Mouse (Mus musculus): ENCODE results near the gene Ttc13.

Ttc13 gene

DNA sequence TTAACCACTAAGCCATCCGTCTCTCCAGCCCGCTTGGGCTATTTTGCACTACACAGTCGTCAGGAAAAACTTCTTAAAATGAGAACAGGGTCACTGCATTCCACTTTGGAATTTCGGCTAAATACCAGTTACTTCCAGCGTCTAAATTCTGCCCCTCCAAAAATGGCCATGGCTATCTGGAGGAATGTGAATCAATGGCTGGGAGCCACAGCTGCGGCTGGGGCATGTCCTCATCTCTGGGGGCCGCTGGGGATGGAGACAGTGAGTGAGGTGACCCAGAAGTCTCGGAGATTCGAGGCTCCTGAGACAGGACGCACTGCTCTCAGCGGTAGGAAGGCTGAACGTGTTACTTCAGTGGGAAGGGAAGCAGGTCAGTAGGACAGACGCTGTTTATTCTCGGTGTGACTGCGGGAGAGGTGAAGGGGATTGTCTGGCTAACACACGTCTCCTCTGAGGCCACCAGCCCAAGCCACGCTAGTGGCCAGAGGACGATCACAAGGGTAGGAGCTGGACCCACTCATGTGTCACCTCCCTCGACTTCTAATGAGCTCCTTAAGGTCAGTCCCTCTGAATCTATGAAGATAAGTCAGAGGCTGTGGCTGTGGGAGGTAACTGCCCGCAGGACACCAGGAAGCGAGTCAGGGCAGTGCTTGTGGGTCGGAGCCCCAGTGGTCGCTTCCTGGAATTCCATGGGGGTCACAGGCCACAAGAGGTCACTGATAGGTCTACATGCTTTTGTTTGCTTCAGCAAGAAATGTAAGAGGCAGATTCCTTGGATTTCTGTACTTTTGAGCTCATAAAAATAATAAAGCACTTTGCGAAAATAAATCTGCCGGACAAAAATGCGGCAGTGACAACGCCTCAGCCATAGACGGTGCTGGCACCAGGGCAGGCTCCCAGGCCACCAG lies 68.0 kb downstream of the Ttc13 start:
- no peak for DNase-seq

DNA sequence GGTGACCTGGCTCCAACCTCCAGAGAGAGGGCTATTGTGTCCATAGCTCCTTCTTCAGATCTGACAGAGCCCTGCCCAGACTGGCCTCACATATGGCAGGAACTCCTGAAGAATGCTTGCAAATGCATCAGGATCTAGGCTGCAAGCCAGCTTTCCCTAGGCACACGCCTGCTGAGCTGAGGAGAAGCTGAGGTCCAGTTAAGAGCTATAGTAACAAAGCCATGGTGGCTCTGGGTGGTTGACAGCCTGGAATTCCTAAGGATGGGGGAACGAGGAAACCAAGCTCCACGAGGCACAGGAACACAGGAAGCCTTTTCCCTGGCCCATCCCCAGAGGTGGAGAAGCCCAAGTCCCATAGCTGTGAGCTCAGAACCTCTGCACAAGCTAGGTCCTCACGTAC lies 69.2 kb downstream of the Ttc13 start:
- DNase-seq: no peak

DNA sequence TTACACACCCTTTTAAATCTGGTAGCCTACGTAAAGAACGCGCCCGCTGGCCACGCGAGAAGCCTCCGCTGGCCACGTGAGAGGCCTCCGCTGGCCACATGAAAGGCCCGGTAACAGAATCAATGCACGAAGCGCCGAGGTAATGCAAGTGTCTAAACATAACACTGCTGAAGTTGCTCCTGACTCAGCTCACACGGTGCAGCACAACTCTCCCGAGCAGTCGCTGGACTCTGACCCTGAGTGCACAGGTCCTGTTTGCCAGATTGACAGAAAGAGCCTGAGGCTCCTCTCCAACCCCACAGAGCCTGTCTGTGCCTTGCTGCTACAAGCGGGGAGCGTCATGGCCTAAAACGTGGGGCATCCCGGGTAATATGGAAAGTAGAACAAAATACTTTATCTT lies 70.0 kb downstream of the Ttc13 start:
- peak; percentile 85 for DNase-seq

DNA sequence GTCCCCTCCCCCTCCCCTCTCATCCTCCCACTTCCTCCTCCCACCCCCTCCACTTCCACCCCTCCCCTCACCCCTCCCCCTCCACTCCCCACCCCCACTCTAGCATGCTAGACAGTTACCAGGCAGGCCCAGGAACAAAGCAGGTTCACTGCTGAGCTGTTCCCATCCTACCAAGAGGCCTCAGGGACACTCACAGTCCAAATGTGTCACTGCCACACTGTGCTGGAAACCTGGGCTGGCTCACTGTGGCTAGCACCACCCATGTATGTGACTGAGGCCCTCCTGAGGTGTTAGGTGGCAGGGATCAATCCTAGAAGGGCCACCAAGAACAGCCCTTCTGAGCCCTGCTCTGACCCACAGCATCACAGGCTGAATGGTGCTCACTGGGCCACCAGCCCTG lies 73.5 kb downstream of the Ttc13 start:
- no peak for DNase-seq

DNA sequence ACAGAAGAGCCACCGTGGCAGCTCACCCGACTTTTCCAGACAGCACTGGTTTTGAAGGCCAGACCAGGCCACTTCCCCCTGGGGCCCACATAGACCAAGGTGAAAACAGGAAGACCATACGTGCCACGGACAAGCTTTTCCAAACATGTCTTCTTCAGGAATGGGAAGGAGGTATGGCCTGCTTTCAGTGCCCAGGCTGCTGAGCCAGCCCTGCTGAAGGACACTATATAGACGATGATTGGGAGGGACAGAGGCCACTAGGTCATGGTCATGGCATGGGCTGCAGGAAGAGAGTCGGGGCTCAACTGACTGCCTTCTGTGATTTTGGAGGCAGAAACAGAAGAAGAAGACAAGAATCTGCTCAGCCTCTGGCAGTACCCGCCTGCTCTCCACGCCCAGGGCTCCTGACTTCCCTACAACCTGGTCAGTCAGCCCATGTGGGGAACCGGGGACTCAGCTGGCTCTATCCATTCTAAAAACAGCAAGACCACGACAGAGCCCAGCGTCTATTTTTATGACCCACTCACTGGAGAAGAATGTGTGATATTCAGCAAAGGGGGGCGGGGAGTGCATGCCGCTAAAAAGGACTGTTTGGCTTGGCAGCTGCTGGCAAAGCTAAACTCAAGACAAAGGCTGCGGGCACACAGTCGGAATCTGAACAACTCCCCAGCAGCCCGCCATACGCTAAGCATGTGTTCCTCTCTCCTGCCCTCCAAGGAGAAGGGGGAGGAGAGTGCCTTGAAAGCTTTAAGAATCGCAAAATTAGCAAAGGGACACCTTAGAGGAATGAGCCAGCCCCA lies 78.0 kb downstream of the Ttc13 start:
- DNase-seq: peak; percentile 61

DNA sequence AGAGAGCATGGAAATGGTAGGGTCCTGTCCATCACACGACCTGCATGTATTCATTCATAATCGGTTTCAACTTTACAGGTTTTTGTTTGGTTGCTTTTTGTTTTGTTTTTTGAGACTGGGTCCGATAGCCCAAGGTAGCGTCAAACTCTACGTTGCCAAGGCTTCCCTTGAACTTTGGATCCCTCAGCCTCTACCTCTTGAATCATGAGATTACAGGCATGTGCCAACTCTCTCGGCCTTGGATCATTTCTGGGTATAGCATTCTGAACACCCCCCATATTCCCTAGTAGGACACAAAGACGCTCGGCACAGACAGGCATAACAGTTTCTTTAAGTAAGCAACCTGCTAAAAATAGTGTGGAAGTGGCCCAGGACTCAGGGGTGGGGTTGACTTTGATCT lies 80.2 kb downstream of the Ttc13 start:
- no peak for DNase-seq

DNA sequence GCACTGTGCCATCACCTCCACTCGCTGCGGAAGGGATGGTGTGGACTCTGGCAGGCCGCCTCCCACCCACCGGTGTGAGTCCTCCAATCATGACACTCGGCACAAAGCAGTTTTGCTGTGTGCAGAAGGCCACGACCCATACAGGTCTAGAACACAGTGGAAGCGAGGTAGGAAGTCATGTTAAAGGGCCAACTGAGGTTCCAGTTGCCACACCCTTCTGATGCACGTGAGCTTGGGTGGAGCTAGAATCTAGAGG lies 86.6 kb downstream of the Ttc13 start:
- DNase-seq: no peak

DNA sequence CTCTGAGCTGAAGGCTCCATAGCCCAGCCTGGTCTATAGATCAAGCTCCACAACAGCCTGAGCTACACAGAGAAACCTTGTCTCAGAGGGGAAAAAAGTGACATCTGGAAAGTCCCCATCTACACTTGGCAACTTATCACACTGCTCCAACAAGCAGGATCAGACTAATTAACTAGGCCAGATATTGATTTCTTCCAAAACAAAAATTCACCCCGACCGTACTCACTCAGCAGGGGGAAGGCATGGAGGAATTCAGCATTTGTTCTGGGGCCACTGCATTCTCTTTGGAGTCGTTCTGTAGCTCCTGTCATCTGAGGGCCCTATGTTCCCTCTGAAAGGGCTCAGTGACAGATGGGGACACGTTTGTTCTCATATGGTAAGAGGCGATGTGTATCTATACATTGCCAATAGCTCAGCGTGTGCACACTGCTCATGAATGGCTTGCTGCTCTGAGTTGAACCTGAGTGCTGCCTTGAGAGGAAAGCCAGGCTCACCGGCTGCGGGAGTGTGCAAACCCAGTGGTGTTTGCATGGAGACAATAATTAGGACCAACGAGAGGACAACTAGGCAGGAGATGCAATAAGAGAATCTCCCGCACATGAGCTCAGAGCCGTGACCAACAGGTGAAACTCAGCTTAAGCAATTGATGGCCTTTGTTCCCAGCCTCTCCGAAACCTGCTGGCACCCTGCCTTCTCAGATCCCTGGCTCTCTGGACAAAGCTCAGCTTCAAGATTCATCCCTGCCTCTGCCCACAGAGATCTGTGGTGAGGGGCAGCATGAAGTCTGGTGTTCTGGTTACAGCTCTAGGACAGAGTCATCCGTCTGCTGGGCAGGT lies 87.2 kb downstream of the Ttc13 start:
- DNase-seq: peak; percentile 25

DNA sequence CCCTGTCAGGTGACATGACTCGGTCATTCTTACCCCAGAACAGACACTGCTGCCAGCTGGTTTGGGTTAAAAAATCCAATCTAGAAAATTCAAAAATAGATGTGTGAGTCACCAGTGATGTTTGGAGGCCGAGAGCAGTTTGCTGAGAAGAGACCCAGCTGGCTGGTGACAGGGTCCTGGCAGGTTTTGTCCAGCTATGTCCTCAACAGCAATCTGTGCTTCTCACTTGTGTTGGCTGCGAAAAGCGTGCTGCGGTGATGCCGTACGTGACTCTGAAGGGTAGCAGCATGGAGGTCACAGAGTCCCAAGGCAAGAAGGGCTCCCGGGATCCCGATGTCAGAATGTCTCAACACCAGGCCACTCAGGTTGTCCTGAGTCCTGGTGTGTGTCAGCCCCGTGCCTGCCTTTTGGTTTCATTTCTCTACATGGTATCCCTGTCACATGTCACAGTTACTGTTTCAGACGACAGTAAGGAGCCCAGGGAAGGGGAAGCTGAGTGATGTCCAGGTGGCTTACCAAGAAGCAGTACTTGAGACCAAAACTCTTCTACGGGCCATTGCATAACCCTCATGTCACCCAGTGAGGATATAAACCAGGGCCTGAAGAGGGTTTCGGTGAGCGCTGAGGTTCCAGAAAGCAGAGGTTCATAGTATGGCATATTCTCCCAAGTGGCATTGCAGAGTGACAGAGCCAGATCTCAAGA lies 88.6 kb downstream of the Ttc13 start:
- DNase-seq: peak; percentile 46

DNA sequence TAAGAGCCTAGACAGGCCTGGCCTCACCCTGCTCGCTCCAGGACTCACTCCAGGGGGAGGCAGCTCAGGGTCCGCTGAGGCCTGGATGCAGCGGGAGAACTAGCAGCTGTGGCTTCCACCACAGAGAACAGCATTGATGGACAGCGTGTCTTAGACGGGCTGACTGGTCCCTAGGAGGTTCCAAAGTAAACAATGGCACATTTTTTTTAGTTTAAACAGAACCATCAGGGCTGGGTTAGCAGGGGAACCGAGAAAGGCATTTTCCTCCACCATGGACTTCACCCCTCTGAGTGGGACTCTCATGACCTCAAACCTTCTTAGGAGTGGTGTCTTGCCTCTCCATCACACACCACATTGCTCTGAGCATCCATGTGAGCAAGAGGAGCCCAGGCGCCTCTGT lies 89.8 kb downstream of the Ttc13 start:
- no peak for DNase-seq

DNA sequence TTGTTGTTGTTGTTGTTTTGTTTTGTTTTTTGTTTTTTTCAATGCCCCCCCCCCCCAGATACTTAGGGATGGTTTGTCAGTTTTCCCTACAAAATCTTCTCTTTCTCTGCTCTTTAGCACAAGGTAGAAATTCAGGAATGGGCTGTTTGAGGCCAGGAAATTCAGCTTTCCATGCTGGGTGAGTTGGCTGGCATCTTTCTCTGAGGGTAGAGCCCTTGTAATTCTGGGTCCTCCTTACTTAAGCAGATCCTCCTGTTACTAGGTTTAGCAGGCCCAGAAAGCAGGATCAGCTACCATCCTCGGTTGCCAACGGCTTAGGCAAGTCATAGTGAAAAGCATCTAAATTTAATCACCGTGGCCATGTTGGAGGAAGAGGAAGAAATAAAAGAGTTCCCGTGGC lies 90.9 kb downstream of the Ttc13 start:
- DNase-seq: no peak

DNA sequence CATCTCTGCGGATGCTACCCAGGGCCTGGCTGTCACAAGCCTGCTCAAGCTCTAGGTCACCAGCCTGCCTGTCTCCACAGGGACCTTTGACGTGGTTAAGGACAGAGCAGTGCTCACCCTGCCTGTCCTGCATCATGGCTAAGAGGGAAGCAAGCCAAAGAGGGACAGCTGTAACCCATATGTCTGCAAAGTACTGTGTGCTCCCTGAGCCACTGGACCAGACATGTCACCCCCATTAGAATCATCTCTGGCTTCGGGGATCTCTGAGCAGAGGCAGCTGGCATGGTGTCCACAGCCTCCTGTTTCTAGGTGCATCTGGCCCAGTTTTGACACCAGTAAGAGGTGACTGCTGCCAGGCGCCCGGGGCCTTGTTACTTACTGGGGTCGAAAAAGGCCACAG lies 91.3 kb downstream of the Ttc13 start:
- peak; percentile 32 for DNase-seq

DNA sequence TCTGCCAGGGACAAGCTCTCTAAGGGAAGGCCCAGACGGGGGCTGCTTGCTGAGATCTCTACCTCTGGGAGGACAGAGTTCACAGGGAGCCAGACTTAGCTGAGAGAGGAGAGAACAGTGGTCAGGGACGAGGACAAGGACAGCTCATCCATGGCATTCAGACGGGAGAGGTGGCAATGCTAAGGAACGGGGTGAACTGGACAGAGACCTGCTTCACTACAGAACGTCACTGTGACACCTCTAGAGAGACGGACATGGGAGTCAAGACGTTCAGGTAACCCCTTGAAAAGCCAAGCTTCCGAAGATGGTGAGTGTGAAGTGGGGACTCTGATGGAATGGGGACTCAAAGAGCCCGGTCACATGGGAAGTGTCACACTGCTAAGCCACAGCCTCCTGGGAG lies 95.5 kb downstream of the Ttc13 start:
- DNase-seq: no peak

All from kidney, adult 11 months (tissue).